Mouse (Mus musculus) monocyte, adult 2 months (primary cell): ENCODE results near the gene Foxd1.

Experiments
- DNase-seq, 2 experiments: peaks; one replicate each; pipeline ENCODE4 v3.0.0; 2022; ENCODE audit warnings: low spot score in 2 of 2, low read depth in 1 of 2

Foxd1 gene

GRCm38 (mm10) chr13:98383911-98384498 is 30.0 kb downstream of the Foxd1 start:
- no peak for DNase-seq

DNA sequence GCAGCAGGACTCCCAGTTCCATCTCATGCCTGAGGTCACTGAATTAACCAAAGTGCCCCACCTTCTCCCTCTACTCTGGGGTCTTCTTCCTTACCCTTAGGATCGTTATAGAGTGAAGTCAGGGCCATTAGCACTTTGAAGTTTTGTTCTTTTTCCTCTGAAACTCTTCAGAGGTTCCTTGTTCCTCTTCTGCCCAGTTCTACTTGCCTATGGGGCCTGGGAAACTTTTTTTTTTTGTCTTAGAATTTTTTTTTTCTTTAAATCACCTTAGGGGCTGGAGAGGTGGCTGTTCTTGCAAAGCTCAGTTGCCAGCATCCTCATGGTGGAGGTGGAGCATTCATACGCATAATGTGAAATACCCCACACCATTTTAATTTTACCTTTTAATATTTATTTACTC is 31.8 kb downstream of the Foxd1 start:
- no peak for DNase-seq

DNA sequence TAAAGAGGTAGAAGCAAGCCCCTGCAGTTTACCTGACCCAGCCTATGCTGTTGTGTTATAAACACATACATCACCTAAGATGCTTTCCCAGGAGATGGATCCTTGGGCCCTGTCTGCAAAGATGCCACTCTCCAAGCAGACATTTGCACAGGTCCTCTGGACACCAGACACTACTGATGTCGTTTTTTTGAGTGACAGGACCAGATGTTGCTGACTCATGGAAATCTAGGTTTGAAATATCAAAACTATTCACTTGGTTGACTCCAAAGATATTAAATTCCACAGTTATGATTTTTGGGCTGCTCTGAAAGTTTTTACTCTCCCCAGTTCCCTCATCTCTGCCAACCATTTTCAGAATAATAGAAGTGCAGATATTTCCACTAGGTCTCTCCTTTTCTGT is 35.0 kb downstream of the Foxd1 start:
- DNase-seq: no peak

GRCm38 (mm10) chr13:98390363-98390762 is 36.3 kb downstream of the Foxd1 start:
- DNase-seq: no peak

DNA sequence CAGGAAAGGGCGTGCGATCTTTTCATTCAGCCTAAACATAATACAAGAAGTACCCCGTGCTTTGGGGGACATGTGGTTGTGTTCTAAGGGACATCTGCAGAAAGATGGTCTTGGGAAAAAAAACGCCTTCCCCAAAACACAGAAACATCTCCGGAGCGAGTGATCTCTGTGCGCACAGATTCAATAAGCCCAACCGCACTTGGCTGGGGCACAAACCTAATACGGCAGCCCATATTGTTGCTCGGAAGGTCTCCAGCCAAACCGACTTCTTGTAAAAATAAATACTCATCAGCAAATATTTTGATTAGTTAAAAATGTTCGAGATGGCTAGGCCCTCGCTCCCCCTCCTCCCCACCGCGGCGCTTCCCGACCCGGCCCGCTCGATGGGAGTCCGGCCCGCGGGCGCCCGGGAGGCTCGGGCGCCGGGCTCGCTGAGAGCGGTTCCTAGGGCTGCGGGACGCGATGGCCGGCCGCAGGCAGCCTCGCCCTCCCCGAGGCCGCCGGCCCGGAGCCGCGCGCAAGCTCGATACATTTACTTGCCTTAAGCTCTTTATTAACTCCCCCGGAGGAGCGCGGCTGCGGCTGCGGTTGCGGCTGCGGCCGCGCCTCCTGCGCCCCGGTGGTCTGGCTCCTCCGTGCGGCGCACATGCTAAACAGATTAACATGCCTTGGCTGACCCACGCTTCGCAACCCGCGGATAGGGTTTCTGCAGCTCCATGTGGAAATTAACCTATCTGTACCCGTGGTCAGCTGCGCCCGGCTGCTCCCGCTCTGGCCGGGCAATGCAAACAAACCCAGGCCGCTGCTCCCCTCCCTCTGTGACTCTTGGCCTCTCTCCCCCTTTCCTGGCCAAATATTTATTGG is 37.0 kb downstream of the Foxd1 start:
- DNase-seq: no peak

GRCm38 (mm10) chr13:98391635-98391990 is 37.6 kb downstream of the Foxd1 start:
- no peak for DNase-seq

DNA sequence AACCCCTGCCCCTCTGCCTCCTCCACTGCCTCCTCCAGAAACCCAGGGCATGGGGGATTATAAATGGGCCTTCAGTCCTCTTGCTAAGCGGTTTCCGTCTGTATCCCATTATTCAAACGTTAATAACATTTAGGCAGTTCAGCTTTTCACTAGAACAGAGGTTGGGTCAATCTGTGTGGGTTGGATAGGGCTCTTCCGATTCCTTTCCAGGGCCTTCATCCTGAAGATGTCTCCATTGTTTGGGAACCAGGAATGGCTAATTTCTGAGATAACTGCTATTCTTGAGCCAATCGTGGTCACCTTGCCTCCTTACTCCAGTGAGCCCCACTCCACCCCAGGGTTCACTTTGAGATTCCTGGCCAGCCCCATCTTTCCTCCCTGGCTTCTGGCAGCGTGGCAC is 38.0 kb downstream of the Foxd1 start:
- no peak for DNase-seq

DNA sequence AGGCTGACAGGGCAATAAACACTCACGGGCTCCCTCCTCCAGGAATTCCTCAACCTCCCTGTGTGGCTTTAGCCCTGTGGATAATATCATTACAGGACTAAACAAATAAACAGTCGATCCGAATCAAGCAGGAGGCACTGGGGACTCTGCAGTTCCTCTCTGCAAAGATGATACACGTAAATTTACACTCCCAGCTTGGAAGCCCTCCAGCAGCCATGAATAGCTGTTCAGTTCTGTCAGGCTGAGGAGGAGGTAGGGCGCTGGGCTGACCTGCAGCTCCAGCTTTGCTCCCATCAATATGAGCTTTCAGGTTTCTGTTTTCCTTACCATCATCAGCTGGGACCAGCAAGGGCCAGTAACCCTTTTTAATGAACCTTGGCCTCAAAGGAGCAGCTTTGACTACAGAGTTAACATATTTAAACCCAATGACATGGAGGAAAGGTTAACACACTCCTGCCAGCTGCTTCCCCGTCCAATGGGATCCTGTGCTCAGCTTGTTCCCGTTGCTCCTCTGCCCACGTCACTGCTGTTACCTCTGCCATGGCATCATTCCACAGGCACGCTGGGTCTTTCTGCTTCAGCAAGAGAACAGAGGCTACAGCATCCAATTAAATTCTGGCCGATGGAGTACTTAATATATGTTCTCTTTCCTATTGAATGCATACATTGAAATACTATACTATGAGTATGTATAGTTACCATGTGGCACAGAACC is 39.5 kb downstream of the Foxd1 start:
- no peak for DNase-seq
